Mouse (Mus musculus) c-Kit-positive CD71-positive TER-119-positive erythroid progenitor cells, embryonic 14.5 days (primary cell): ENCODE measurements at regions not wholly inside any gene's neighbourhood (a gene's known extent, or its start where the extent isn't known, plus 50 kb on each side); places are given as distances from the start of the nearest gene placed in this dataset.

Experiments used
- DNase-seq: peaks from one replicate; pipeline ENCODE4 v3.0.0-alpha.2; 2013; ENCODE audit warnings: low spot score

DNA sequence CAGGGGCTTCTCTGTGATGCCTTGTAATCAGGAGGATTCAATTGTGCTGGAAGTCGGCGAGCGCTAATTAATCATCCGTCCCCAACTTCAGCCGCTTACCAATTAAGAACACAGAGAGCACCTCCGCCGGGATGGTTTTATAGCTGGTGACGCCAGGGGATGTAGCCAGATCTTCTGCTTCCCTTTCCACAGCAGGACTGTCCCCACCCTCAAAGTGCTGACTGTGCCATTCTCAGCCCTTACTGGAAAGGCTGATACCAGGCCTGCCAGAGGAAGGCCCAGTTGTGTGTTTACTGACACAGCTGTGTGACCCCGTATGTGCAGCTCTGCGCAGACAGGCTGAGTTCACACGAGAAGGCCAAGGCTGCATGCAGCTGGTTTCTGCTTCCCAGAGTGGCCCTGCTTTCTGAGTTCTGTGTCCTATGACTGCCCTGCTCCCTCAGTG, 59.9 kb upstream of the Bend4 start:
- DNase-seq = no peak

DNA sequence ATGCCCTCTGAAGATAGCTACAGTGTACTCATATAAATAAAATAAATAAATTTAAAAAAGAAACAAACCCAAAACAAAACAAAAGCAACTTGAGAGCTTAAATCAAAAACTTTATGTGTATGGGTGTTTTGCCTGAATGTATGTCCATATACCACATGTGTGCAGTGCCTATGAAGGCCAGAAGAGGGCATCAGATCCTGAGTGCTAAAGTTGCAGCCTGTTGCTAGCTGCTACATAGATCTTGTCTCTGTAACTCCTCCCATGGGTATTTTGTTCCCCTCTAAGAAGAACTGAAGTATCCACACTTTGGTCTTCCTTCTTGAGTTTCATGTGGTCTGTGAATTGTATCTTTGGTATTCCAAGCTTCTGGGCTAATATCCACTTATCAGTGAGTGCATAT, 62.6 kb upstream of the Bend4 start:
- DNase-seq = peak; percentile 5

DNA sequence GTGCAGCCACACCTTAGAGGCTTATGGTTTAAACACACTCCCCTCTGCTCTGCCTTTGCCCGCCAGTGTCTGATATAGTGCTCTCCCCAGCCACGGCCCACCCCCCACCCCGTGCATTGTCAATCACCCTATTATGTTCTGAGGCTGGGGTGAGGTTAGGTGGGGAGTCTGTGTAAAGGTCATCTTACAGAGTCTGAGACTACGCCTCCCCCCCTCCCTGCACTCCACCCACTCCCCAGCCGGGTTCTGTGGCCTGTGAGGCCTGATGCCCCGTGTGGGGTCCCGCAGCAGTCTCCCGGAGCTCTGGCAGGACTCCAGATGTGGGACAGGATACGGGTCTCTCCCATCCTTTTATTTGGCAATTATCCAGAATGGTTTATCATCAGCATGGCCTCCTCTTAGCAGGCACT, 64.8 kb upstream of the Bend4 start:
- no peak for DNase-seq

DNA sequence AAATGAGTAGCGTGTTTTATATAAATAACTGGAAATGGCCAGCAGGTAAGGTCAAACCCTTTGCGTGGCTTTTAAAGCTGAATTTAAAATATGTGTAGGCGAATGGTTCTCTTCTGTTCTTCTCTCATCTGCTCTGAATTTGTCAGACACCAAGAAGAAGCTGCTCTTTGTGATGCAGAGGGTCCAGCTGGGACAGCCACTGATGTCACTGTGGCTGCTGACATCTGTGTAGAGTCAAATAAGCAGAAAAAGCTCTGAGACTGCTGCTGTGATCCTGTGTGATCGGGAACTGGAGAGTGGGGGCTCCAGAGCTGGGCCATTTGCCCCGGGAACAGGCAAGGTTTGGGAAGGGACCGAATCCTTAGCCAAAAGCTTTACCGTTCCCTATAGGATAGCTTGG, 68.6 kb upstream of the Bend4 start:
- DNase-seq = no peak

DNA sequence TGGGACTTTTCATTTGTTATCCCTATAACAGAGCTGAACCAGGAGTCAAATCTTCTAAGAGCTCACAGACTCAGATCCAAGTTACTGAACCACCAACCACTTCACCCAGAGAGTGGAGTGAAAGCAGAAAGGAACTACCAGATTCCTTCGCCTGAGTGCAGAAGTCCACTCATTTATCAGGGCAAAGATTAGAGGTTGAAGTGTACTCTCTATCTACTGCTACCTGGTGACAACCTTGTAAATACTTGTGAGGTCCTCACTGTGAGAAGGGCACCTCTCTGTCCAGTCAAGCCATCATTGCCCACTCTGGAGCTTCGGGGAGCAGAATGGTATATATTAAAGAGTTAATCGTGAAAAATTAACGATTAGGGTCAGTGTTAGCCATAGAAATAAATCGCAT, 87.4 kb upstream of the Shisa3 start:
- no peak for DNase-seq

DNA sequence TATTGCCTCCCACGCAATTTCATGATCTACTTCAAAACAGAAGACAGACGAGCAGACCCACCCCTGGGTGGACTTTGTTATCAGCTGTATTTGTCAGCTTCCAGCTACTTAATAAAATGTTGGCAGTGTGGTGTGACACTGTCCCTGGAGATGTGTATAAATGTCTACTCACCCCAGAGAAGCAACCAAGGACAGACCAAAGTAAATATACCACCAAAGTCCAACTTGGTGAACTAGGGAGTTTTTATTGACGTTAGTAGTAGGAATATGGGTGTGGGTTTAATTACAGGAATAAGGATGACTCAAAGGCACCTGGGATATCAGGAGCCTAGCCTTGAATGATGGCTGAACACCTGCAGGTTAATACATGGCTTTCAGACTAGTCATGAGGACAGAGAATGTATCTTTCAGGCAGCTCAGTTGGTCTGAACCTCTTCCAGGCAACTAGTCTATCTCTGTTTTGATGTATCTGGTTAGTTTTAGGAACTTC, 86.2 kb upstream of the Shisa3 start:
- DNase-seq = no peak

DNA sequence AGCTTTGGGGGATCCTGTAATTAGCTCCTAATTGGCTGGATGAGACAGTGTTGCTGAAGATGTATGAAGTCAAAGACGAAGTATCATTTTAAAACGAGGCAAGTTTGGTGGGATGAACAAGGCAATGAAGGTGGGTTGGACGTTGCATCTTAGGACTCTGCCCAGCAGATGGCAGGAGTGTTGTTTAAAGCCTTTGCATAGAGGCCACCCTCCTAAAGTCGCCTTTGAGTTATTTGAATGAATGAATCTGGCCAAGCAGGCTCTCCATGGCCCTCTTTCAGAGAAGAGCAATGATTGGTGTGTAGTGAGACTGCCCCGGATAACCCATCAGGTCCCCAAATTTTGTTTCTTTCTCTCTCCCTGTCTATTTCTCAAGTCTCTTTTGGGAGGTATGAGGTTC, 77.5 kb upstream of the Shisa3 start:
- DNase-seq = no peak

DNA sequence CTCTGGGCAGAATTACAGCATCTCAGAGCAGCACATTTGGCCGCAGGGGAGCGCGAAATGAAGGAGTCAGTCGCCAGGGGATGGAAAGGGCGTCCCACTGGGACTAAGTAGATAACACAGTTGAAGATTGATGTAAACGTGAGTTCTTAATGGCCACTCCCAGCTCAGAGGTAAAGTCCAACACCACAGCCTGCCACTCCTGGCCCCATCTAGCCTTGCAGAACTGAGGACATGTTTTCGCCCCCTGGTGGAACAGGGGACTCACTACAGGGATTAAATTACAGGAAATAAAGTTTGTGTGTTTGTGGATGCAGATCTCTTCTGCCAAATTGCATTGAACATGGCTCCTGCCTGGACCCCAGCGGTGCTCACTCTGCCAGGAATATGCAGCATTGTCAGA, 76.7 kb upstream of the Shisa3 start:
- peak; percentile 29 for DNase-seq

DNA sequence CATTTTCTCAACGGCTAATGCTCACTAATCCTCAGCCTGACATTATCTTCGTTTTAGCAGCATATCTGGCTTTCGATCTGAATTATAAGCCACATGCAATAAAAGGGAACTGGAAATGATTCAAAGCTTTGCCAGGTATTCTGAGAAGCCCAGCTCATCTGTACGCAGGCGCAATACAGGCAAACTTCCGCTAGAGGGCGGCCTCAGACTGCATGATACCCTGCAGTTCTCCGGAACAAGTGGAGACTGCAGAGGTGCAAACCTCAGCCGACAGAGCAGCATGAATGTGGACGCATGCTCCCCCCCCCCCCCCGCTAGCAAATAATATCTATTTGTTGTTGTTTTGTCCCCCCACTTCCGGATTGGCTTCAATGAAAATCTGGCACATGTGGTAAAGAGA, 75.3 kb upstream of the Shisa3 start:
- DNase-seq = peak; percentile 58

DNA sequence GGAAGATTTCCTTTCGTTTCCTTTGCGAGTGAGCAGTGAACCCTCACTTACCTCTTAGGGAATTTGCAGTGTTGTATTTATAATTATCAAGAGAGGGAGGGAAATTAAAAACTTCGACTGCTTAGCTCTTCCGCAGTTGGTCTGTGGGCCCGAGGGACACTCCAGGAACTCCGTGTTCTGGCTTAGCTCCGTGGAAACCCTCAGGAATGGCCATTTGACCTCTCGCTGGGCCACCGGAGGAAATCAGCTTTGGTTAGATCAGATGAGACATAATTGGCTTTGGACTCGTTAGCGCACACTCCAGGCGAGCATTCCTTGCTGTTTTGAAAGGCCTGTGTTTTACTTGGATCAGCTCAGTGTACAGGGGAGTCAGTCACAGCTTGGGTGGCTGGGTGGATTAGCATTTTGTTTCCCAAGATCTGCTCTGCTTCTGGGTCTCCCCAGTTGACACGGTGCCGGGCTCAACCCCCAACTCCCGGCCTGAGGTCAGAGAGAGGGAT, 74.9 kb upstream of the Shisa3 start:
- no peak for DNase-seq

DNA sequence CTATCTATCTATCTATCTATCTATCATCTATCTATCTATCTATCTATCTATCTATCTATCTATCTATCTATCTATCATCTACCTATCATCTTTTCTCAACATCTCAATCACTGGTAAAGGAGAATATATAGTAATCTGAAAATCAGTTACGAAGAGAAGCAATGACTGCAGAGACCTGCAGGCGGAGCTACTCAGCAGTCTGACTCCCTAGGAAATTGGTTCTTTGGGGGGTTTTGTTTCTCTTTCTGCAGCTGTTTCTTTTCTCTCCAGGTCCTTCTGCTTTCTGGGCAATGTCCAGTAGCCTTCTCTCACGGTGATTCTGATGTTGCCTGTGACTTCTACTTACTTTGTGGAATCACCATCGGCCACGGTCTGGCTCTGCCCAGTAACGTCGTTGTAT, 73.6 kb upstream of the Shisa3 start:
- DNase-seq = no peak

DNA sequence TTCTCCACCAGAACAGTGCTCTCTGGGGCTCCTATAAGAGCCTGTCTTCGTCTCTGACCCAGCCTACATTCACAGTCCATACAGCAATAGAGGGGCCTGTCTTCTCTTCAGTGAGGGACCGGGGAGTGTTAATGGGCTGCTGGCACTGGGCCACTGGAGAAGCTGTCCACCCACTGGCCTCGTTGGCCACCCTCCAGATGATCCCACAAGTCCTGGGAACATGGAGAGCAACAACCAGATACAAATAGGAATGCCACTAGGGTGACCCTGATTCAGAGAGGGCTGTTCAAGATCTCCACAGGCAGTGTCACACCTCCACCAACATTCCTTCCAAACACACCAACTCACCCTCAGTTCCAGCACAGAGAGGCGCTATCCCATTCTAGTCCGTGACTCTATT, 69.7 kb upstream of the Shisa3 start:
- no peak for DNase-seq

DNA sequence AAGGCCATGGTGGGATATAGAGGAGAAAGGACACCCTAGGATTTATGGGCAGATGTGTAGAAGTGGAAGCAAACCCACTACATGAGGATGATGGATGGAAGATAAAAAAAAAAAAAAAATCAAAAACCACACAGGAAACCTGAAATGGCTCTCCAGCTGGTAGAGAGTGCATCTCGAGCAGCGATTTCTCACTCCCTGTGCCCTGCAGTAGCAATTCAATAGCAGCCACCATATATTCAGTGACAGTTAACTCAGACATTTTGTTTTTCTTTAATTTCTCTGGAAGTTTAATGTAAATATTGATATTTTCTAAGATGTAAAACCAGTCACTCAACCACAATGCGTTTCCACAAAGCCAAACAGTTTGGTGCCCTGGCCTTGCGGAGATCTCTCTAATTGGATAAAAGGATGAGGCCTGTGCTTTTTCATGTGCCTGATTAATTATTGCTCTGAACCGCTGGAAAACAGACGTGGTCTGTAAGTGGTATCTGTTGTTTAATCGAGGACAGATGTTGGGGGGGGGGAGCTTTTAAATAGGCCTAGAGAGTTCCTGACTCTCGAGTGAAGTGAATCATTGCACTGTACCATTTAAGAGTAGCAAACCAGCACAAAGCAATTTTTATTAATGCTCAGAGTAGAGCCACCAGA, 68.0 kb upstream of the Shisa3 start:
- no peak for DNase-seq

DNA sequence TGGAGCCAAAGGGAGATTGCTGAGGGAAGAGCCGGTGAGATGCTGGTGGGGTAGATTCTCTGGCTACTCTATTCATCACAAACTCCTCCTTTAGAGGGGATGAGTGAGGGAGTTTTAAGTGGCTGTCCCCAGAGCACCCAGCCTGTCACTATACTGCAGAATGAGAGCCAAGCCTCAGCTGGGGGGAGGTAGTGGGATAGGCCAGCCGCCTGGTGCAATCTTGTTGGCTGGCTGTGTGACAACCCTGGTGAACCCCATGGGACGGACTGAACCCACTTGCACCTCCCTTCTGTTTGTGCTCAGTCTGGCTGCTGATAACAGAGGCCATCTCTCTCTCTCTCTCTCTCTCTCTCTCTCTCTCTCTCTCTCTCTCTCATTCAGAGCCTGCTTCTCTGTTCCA, 65.8 kb upstream of the Shisa3 start:
- no peak for DNase-seq

DNA sequence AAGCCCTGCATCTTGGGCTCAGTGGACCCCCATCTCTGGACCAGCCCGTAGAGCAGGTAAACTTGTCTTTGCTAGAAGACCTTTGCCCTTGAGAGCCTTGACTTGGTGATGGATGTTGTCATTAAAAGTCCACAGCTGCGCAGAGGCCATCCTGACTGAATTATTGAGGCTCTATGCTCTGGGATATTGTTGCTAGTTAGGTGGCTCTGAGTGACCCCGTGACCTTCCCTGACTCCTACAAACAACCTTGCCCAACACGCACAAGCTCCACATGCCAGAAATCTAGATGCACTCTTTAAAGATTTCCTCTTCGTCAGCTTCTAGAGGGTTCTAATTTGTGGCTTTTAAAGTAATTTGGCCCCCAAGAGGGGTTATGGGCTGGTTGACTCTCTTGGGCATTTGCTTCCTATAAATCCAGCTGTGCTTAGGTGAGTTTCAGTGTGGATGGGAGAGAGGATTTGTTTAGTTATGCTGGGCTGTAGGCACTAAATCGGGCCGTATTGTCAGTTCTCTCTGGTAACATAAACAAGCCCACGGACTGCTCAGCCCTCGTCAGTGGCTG, 63.6 kb upstream of the Shisa3 start:
- no peak for DNase-seq

DNA sequence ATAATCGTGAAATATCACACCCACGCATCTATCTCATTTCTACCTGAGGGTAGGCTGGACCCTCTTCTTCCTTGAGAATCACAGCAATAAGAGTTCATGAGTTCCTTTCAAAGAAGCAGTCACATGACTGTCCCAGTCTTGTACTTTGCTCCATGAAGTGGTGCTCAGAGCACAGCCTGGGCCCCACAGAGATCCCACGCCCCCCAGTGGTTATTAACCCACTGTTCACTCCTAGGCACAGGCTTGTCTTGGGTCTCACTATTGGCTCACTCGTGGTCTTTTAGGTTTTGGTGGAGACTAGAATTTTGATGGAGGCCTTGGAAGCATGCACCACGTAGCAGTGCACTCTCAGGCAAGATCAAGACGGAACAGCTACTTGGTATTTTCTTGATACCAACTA, 57.4 kb upstream of the Shisa3 start:
- DNase-seq = peak; percentile 8

DNA sequence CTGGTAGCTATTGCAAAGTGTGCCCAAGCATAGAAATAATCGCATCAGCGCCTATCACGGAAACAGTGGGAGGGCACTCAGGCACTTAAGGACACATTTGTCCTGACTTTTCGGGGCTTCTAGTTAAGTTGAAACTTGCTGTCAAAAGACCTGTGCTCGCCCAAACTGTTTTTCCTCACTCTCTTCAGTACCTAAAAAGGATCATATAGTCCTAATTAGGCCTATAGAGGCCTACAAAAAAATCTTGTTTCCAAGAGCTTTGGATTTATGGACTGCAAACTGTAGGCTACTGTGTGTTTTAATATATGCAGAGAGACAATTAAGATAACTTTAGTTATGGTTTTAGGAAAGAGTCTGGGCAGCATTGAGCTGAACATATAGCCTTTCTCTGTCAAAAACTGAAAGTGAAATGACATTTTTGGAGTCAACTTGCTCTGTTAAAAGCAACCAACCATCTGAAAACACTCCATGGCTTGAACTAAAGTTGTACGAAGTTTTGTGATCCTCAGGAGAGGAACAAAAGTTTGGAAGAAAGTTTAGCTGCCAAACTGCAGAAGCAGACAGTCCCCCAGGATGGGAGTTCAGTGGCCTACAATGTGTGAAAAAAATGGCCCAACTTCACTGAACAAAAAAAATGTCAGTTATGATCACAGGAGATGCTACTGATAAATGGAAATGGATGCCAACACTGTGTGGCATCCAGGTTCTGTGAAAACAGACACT, 55.9 kb upstream of the Shisa3 start:
- no peak for DNase-seq

DNA sequence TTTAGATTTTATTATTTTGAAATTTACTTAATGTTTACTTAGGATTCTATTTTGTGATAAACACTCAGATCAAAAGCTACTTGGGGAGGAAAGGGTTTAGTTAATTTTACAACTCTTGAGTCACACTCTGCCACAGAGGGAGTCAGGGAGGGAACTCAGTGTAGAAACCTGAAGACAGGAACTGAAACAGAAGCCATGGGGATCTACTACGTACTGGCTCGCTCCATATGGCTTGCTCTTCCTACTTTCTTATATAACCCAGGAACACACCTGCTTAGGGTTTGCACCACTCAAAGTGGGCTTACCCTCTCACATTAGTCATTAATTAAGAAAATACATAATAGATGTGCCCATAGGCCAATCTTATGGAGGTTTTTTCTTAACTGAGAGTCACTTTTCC, 54.8 kb upstream of the Shisa3 start:
- DNase-seq = no peak
